30 mouse cellular contexts compared by ENCODE assay signal in the genomic region with DNA sequence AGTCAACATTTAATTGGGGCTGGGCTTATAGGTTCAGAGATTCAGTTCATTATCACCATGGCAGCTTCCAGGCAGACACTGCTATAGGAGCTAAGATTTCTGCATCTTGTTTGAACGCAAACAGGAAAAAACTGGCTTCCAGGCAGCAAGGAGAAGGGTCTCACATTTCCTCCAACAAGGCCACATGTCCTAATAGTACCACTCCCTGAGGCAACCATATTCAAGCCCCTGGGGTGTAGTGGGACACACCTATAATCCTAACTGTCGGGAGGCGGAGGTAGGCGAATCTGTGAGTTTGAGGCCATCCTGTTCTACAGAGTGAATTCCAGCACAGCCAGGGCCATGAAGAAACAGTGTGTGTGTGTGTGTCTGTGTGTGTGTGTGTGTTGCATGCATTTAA. TPM values are rescaled to one million over a fixed set of nuclear protein-coding genes. Genes with fewer than 3 reads are reported as not detected.
"Had no signal": no experiment of that assay in that cellular context is flagged by ENCODE, and none has a peak within 500 bp of the region (broad histone marks: within the 10 kb centered on the region; RNA-seq: fewer than 3 reads in every experiment).

No protein-coding gene starts in this region.

- H3K4me1 ChIP-seq: hindbrain, embryonic 12.5 days; limb, embryonic 15.5 days had no signal

- H3K36me3 ChIP-seq: heart, embryonic 10.5 days; heart, embryonic 12.5 days; hindbrain, embryonic 10.5 days; hindbrain, embryonic 12.5 days; intestine, embryonic 15.5 days; kidney, embryonic 15.5 days; limb, embryonic 12.5 days; limb, embryonic 15.5 days had no signal

- H3K9ac ChIP-seq: heart, embryonic 12.5 days; hindbrain, embryonic 12.5 days; hindbrain, embryonic 14.5 days; intestine, embryonic 15.5 days; kidney, embryonic 15.5 days; limb, embryonic 12.5 days; limb, embryonic 15.5 days; liver, embryonic 12.5 days; liver, embryonic 14.5 days had no signal

- H3K27ac ChIP-seq: gastrocnemius, adult 2 months; heart, embryonic 10.5 days; hindbrain, embryonic 10.5 days; hindbrain, embryonic 12.5 days; hindbrain, embryonic 14.5 days; intestine, embryonic 15.5 days; kidney, embryonic 15.5 days; kidney, postnatal 0 days; limb, embryonic 12.5 days; limb, embryonic 15.5 days; liver, embryonic 12.5 days; liver, embryonic 14.5 days had no signal

- H3K9me3 ChIP-seq: heart, embryonic 10.5 days; heart, embryonic 12.5 days; hindbrain, embryonic 10.5 days; hindbrain, embryonic 12.5 days; intestine, embryonic 15.5 days; kidney, embryonic 15.5 days; limb, embryonic 12.5 days; limb, embryonic 15.5 days; liver, embryonic 12.5 days had no signal

- H3K4me2 ChIP-seq: heart, embryonic 12.5 days; hindbrain, embryonic 12.5 days; hindbrain, embryonic 14.5 days; intestine, embryonic 15.5 days; kidney, embryonic 15.5 days; limb, embryonic 12.5 days; limb, embryonic 15.5 days; liver, embryonic 12.5 days had no signal

- H3K4me3 ChIP-seq: gastrocnemius, adult 2 months; heart, embryonic 10.5 days; heart, embryonic 12.5 days; hindbrain, embryonic 10.5 days; hindbrain, embryonic 12.5 days; intestine, embryonic 15.5 days; kidney, embryonic 15.5 days; limb, embryonic 12.5 days; limb, embryonic 15.5 days; liver, embryonic 12.5 days had no signal

- ATAC-seq: hindbrain, embryonic 16.5 days; inflammation-experienced regulatory T-cells, adult 6 months; intestine, embryonic 15.5 days; intestine, postnatal 0 days; liver, embryonic 12.5 days had no signal

- DNase-seq: gastrocnemius, adult 2 months; gastrocnemius, postnatal 10 days; gastrocnemius, postnatal 25 days; heart, adult 18-20 months; heart, postnatal 10 days; heart, postnatal 4 days; kidney, adult 2 months; kidney, adult 9 months; kidney, postnatal 14 days; kidney, postnatal 36 days; layer of hippocampus, adult 9-11 months; layer of hippocampus, postnatal 36 days; left cerebral cortex, postnatal 4 days had no signal

- H3K27me3 ChIP-seq: heart, embryonic 12.5 days; hindbrain, embryonic 12.5 days; intestine, embryonic 15.5 days; kidney, embryonic 15.5 days; limb, embryonic 12.5 days; limb, embryonic 15.5 days; liver, embryonic 12.5 days had no signal

RNA-seq across cellular contexts. Expression of a gene that starts 20.1 kb away (rescaled TPM):
- polyA plus RNA-seq: heart, embryonic 10.5 days; heart, embryonic 12.5 days; heart, embryonic 14.5 days; hindbrain, embryonic 10.5 days; hindbrain, embryonic 14.5 days; hindbrain, embryonic 16.5 days; inflammation-experienced regulatory T-cells, adult 6 months; intestine, postnatal 0 days; kidney, adult 2 months; limb, embryonic 12.5 days; liver, embryonic 12.5 days; liver, embryonic 14.5 days; liver, embryonic 16.5 days had no signal

RNA-seq across cellular contexts. Expression of a gene that starts 21.9 kb away (rescaled TPM):
- polyA plus RNA-seq: heart, embryonic 10.5 days; heart, embryonic 12.5 days; hindbrain, embryonic 10.5 days; hindbrain, embryonic 12.5 days; hindbrain, embryonic 14.5 days; hindbrain, embryonic 16.5 days; inflammation-experienced regulatory T-cells, adult 6 months; limb, embryonic 12.5 days; liver, embryonic 14.5 days; liver, embryonic 16.5 days had no signal

RNA-seq across cellular contexts. Expression of a gene that starts 26.4 kb away (rescaled TPM):
- polyA plus RNA-seq: hindbrain, embryonic 10.5 days; hindbrain, embryonic 14.5 days; hindbrain, embryonic 16.5 days; inflammation-experienced regulatory T-cells, adult 6 months; intestine, embryonic 15.5 days had no signal
